Mouse (Mus musculus) stomach, embryonic 16.5 days (tissue): ENCODE data around the gene Mtcl1. TPM values are rescaled to one million over a fixed set of nuclear protein-coding genes. Genes with fewer than 3 reads are reported as not detected.
A peak's percentile ranks its signal among the peaks of the same experiment; 100 is the strongest.

Experiments
- ATAC-seq: fragments of 200-750 bp; cut with Nextera tagmentation; 2 replicates; pipeline ENCODE4 v1.8.0; 2017; ENCODE audit warnings: moderate number of reproducible peaks, moderate TSS enrichment; ENCODE audit not compliant: insufficient read depth, low FRiP score
- H3K27ac ChIP-seq: fragments of 300-500 bp; sonication (generic); 2 replicates; pipeline ENCODE4 v1.5.1; 2014; ENCODE audit warnings: low read length
- H3K27me3 ChIP-seq: fragments of 300-500 bp; sonication (generic); 2 replicates; pipeline ENCODE4 v1.6.1; 2014; ENCODE audit warnings: low read length, control low read depth, mixed read lengths; ENCODE audit not compliant: control insufficient read depth, insufficient read depth
- H3K36me3 ChIP-seq: fragments of 300-500 bp; sonication (generic); 2 replicates; pipeline ENCODE4 v1.6.1; 2014; ENCODE audit warnings: low read length; ENCODE audit not compliant: control insufficient read depth, insufficient read depth
- H3K4me1 ChIP-seq: fragments of 300-500 bp; sonication (generic); 2 replicates; pipeline ENCODE4 v1.6.1; 2014; ENCODE audit warnings: low read length, control low read depth, mixed read lengths; ENCODE audit not compliant: control insufficient read depth, insufficient read depth
- H3K4me2 ChIP-seq: fragments of 300-500 bp; sonication (generic); 2 replicates; pipeline ENCODE4 v1.6.1; 2014; ENCODE audit warnings: low read depth, low read length, mixed read lengths
- H3K4me3 ChIP-seq: fragments of 300-500 bp; sonication (generic); replicated peaks from 2 replicates; pipeline ENCODE4 v1.5.1; 2014; ENCODE audit warnings: mild to moderate bottlenecking, low read length
- H3K9ac ChIP-seq: fragments of 300-500 bp; sonication (generic); 2 replicates; pipeline ENCODE4 v1.6.1; 2014; ENCODE audit warnings: low read length
- H3K9me3 ChIP-seq: fragments of 300-500 bp; sonication (generic); replicated peaks from 2 replicates; pipeline ENCODE4 v1.6.1; 2016; ENCODE audit warnings: low read length, control low read depth; ENCODE audit not compliant: control insufficient read depth
- WGBS: fragments of 180-500 bp; shearing (Covaris S2); extraction: QIAGEN DNeasy Blood & Tissue Kit; methylation state at CpG from one replicate; pipeline ENCODE4 v1.1.7; 2014; 5-methylcytosine and 5-hydroxymethylcytosine counted together
- polyA plus RNA-seq: library from polyadenylated mRNA; unstranded; fragments of >200 nt; fragmentation: Nextera tagmentation; extraction: Ambion mirVana; gene quantifications from 2 replicates; pipeline ENCODE4 v1.2.1, GENCODE M21; 2015

Mtcl1 gene
- polyA plus RNA-seq, 1 experiment from 2014 or later = 6.1 TPM

- no peak for ATAC-seq
- H3K27ac ChIP-seq = no peak overlapping the region
- no peaks in the 10 kb centered on the region for H3K27me3 ChIP-seq
- H3K9me3 ChIP-seq = no peaks in the 10 kb centered on the region
- no peak overlapping the region for H3K4me2 ChIP-seq
- no peak overlapping the region for H3K4me3 ChIP-seq
- no peak overlapping the region for H3K9ac ChIP-seq
- WGBS = 62% methylated on average over 25 of the region's 26 CpGs
- H3K36me3 ChIP-seq = no peaks in the 10 kb centered on the region
- H3K4me1 ChIP-seq = no peaks in the 10 kb centered on the region
These were observed 84.8 kb downstream of the Mtcl1 start for GRCm38 (mm10) chr17:66364525-66365292.

- H3K36me3 ChIP-seq = no peaks in the 10 kb centered on the region
- no peak overlapping the region for H3K27ac ChIP-seq
- no peaks in the 10 kb centered on the region for H3K27me3 ChIP-seq
- H3K9me3 ChIP-seq = no peaks in the 10 kb centered on the region
- no peak overlapping the region for H3K9ac ChIP-seq
- no peak overlapping the region for H3K4me2 ChIP-seq
- 89% methylated on average over 32 of the region's 36 CpGs for whole genome bisulfite sequencing
- no peaks in the 10 kb centered on the region for H3K4me1 ChIP-seq
- H3K4me3 ChIP-seq = no peak overlapping the region
- ATAC-seq = no peak
These were observed 85.6 kb downstream of the Mtcl1 start for GRCm38 (mm10) chr17:66363852-66364524.

GRCm38 (mm10) chr17:66362287-66363016 lies 87.1 kb downstream of the Mtcl1 start:
- Histone ChIP-seq H3K36me3 (no peaks in the 10 kb centered on the region), H3K27me3 (no peaks in the 10 kb centered on the region), H3K4me3 (no peak overlapping the region), H3K27ac (no peak overlapping the region), H3K4me1 (no peaks in the 10 kb centered on the region), H3K4me2 (no peak overlapping the region), H3K9ac (no peak overlapping the region), H3K9me3 (no peaks in the 10 kb centered on the region)
- ATAC-seq = no peak
- 70% methylated on average over 14 of the region's 15 CpGs for WGBS

- Histone ChIP-seq H3K4me2 (no peak overlapping the region), H3K4me1 (no peaks in the 10 kb centered on the region; the same call in 1 of the 2 replicates), H3K9me3 (no peaks in the 10 kb centered on the region), H3K4me3 (no peak overlapping the region), H3K27ac (0 out of 2 replicates have a peak overlapping the region, but pooled peaks have one; percentile 14), H3K36me3 (no peaks in the 10 kb centered on the region; the same call in 1 of the 2 replicates), H3K9ac (no peak overlapping the region), H3K27me3 (no peaks in the 10 kb centered on the region)
- 75% methylated on average over 27 of the region's 27 CpGs for WGBS
- ATAC-seq = peak; percentile 64; the same call in 1 of the 2 replicates
These were observed 91.2 kb downstream of the Mtcl1 start for GRCm38 (mm10) chr17:66358026-66358978.

- Histone ChIP-seq H3K9me3 (no peaks in the 10 kb centered on the region), H3K27me3 (no peaks in the 10 kb centered on the region), H3K4me1 (peaks cover 8% of the 10 kb centered on the region), H3K4me2 (no peak overlapping the region), H3K36me3 (no peaks in the 10 kb centered on the region; the same call in 1 of the 2 replicates), H3K9ac (no peak overlapping the region), H3K27ac (no peak overlapping the region), H3K4me3 (no peak overlapping the region)
- no peak for ATAC-seq
- 67% methylated on average over 9 of the region's 9 CpGs for WGBS
These were observed 92.2 kb downstream of the Mtcl1 start for GRCm38 (mm10) chr17:66357171-66358025.

- no peak overlapping the region for H3K27ac ChIP-seq
- ATAC-seq = no peak
- H3K4me3 ChIP-seq = no peak overlapping the region
- no peaks in the 10 kb centered on the region for H3K9me3 ChIP-seq
- H3K4me1 ChIP-seq = peaks cover 17% of the 10 kb centered on the region
- H3K27me3 ChIP-seq = no peaks in the 10 kb centered on the region
- 69% methylated on average over 14 of the region's 14 CpGs for WGBS
- no peaks in the 10 kb centered on the region; the same call in 1 of the 2 replicates for H3K36me3 ChIP-seq
- H3K4me2 ChIP-seq = no peak overlapping the region
- H3K9ac ChIP-seq = no peak overlapping the region
These were observed 95.6 kb downstream of the Mtcl1 start for GRCm38 (mm10) chr17:66353907-66354306.

GRCm38 (mm10) chr17:66352847-66353643 lies 96.5 kb downstream of the Mtcl1 start:
- no peaks in the 10 kb centered on the region; the same call in 1 of the 2 replicates for H3K36me3 ChIP-seq
- no peaks in the 10 kb centered on the region for H3K9me3 ChIP-seq
- peaks cover 17% of the 10 kb centered on the region for H3K4me1 ChIP-seq
- H3K27ac ChIP-seq = peak overlapping the region; percentile 61
- no peak overlapping the region for H3K9ac ChIP-seq
- whole genome bisulfite sequencing = 37% methylated on average over 20 of the region's 20 CpGs
- 0 out of 2 replicates have a peak, but pooled peaks have one; percentile 27 for ATAC-seq
- no peaks in the 10 kb centered on the region for H3K27me3 ChIP-seq
- H3K4me3 ChIP-seq = no peak overlapping the region
- 0 out of 2 replicates have a peak overlapping the region, but pooled peaks have one; percentile 11 for H3K4me2 ChIP-seq
